Mouse (Mus musculus): ENCODE measurements around the gene Tmem182. TPM values are rescaled to one million over a fixed set of nuclear protein-coding genes. Genes with fewer than 3 reads are reported as not detected.

Tmem182 gene
- polyA plus RNA-seq, 1 experiment from 2014 or later: 0.15 TPM

DNA sequence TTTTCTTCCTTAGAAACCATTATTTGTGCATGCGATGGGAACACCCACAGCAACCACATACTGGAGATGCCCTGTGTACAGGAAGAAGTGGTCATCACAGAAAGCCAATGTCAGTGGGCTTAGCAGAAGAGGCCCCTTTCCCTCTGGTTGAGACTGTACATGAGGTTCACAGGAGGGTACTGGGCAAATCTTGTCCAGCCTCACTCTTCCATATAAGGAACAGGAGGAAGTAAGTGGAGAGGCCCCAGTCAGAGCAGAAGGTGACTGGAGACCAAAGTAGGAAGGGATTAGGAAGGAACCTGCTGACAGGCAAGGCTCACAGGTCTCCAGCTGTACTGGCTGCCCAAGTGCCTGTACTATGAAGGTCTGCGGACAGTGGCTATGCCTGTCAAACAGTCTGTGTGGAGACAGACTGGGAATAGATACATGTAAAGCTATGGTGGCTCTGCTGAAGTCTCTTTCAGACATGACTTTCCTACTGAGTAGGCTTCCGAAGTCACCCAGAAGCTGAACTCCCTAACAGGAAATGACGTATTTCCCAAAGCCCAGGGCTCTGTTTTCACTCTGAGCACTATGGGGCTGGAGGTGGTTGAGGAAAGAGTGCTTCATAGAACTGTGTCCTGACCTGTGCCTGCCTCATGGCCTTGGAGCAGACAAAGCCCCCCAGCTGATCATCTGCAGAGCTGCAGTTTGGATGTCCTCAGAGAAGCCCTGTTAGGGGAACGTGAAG is 35.8 kb downstream of the Tmem182 start:
- Histone ChIP-seq H3K4me2 (ENCODE audit: low read length) (no peak overlapping the region), H3K27me3 (ENCODE audit: control insufficient read depth, insufficient read depth, low read depth, low read length) (no peaks in the 10 kb centered on the region), H3K4me1 (ENCODE audit: control insufficient read depth, insufficient read depth, low read length) (no peaks in the 10 kb centered on the region), H3K9me3 (replicated peaks; ENCODE audit: control insufficient read depth, low read length, poor library complexity, severe bottlenecking) (no peaks in the 10 kb centered on the region), H3K9ac (ENCODE audit: low read depth, low read length) (no peak overlapping the region), H3K27ac (ENCODE audit: low read length) (no peak overlapping the region), H3K36me3 (ENCODE audit: control insufficient read depth, insufficient read depth, low read length) (no peaks in the 10 kb centered on the region), H3K4me3 (ENCODE audit: low read depth, low read length) (no peak overlapping the region)
- 86% methylated on average over 5 of the region's 5 CpGs for WGBS
- no peak for ATAC-seq

GRCm38 (mm10) chr1:40844616-40845015 is 39.2 kb downstream of the Tmem182 start:
- Histone ChIP-seq H3K4me3 (ENCODE audit: low read depth, low read length) (no peak overlapping the region), H3K4me1 (ENCODE audit: control insufficient read depth, insufficient read depth, low read length) (no peaks in the 10 kb centered on the region), H3K27ac (ENCODE audit: low read length) (no peak overlapping the region), H3K4me2 (ENCODE audit: low read length) (no peak overlapping the region), H3K9ac (ENCODE audit: low read depth, low read length) (no peak overlapping the region), H3K27me3 (ENCODE audit: control insufficient read depth, insufficient read depth, low read depth, low read length) (no peaks in the 10 kb centered on the region), H3K9me3 (replicated peaks; ENCODE audit: control insufficient read depth, low read length, poor library complexity, severe bottlenecking) (no peaks in the 10 kb centered on the region), H3K36me3 (ENCODE audit: control insufficient read depth, insufficient read depth, low read length) (no peaks in the 10 kb centered on the region)
- ATAC-seq: peak; percentile 45

DNA sequence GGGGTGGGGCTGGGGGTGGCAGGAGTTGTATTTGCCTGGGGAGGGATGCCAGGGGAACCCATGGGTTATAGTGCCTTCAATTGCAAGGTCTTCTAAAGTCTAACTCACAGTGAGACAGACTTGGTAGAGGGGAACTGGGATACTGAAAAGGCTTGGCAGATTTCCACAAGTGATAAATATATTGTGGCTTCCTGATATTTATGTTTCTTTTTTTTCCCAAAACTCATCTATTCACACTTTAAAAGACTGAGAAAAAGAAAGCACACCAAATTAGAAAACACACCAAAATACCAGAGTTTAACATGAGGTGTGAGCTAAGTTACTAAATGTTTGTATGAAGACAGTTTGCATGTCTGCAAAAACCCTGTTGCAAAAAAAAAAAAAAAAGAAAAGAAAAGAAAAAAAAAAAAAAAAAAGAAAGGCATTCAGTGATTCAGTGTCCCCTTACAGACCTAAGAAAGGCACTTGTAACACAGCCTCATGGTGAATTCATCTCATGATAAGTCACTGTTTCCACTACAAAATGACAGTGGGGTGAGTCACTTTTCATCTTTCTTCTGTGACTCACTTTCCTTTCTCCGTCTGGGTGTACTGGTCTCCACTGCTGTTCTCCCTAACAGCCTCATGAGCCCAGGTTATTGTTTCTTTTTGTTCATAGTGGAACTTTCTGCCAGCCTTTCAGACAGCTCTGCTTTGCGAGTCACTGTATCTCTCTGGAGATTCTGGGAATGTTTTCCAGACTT is 42.0 kb downstream of the Tmem182 start:
- Histone ChIP-seq H3K4me3 (ENCODE audit: low read depth, low read length) (no peak overlapping the region), H3K9me3 (replicated peaks; ENCODE audit: control insufficient read depth, low read length, poor library complexity, severe bottlenecking) (no peaks in the 10 kb centered on the region), H3K36me3 (ENCODE audit: control insufficient read depth, insufficient read depth, low read length) (no peaks in the 10 kb centered on the region), H3K27me3 (ENCODE audit: control insufficient read depth, insufficient read depth, low read depth, low read length) (no peaks in the 10 kb centered on the region), H3K4me2 (ENCODE audit: low read length) (no peak overlapping the region), H3K27ac (ENCODE audit: low read length) (no peak overlapping the region), H3K4me1 (ENCODE audit: control insufficient read depth, insufficient read depth, low read length) (no peaks in the 10 kb centered on the region), H3K9ac (ENCODE audit: low read depth, low read length) (no peak overlapping the region)
- no peak for ATAC-seq
- 62% methylated on average over 2 of the region's 2 CpGs for WGBS

GRCm38 (mm10) chr1:40851286-40851685 is 45.9 kb downstream of the Tmem182 start:
- H3K4me2 ChIP-seq (ENCODE audit: low read length): no peak overlapping the region
- H3K36me3 ChIP-seq (ENCODE audit: control insufficient read depth, insufficient read depth, low read length): no peaks in the 10 kb centered on the region
- no peak overlapping the region for H3K9ac ChIP-seq (ENCODE audit: low read depth, low read length)
- H3K4me3 ChIP-seq (ENCODE audit: low read depth, low read length): no peak overlapping the region
- no peaks in the 10 kb centered on the region for H3K9me3 ChIP-seq (replicated peaks; ENCODE audit: control insufficient read depth, low read length, poor library complexity, severe bottlenecking)
- no peaks in the 10 kb centered on the region for H3K27me3 ChIP-seq (ENCODE audit: control insufficient read depth, insufficient read depth, low read depth, low read length)
- H3K4me1 ChIP-seq (ENCODE audit: control insufficient read depth, insufficient read depth, low read length): no peaks in the 10 kb centered on the region
- no peak for ATAC-seq
- H3K27ac ChIP-seq (ENCODE audit: low read length): no peak overlapping the region

- H3K9me3 ChIP-seq (replicated peaks; ENCODE audit: control insufficient read depth, low read length, poor library complexity, severe bottlenecking): no peaks in the 10 kb centered on the region
- no peaks in the 10 kb centered on the region for H3K36me3 ChIP-seq (ENCODE audit: control insufficient read depth, insufficient read depth, low read length)
- H3K4me2 ChIP-seq (ENCODE audit: low read length): no peak overlapping the region
- ATAC-seq: no peak
- no peaks in the 10 kb centered on the region for H3K4me1 ChIP-seq (ENCODE audit: control insufficient read depth, insufficient read depth, low read length)
- no peak overlapping the region for H3K4me3 ChIP-seq (ENCODE audit: low read depth, low read length)
- 97% methylated on average over 1 of the region's 1 CpGs for WGBS
- no peak overlapping the region for H3K9ac ChIP-seq (ENCODE audit: low read depth, low read length)
- no peak overlapping the region for H3K27ac ChIP-seq (ENCODE audit: low read length)
- H3K27me3 ChIP-seq (ENCODE audit: control insufficient read depth, insufficient read depth, low read depth, low read length): no peaks in the 10 kb centered on the region
Measured at GRCm38 (mm10) chr1:40855268-40855667, 49.9 kb downstream of the Tmem182 start.

GRCm38 (mm10) chr1:40856846-40857636 is 51.6 kb downstream of the Tmem182 start:
- WGBS: 83% methylated on average over 4 of the region's 4 CpGs
- no peak overlapping the region for H3K4me3 ChIP-seq (ENCODE audit: low read depth, low read length)
- no peaks in the 10 kb centered on the region for H3K4me1 ChIP-seq (ENCODE audit: control insufficient read depth, insufficient read depth, low read length)
- H3K9ac ChIP-seq (ENCODE audit: low read depth, low read length): no peak overlapping the region
- H3K27me3 ChIP-seq (ENCODE audit: control insufficient read depth, insufficient read depth, low read depth, low read length): no peaks in the 10 kb centered on the region
- H3K27ac ChIP-seq (ENCODE audit: low read length): no peak overlapping the region
- ATAC-seq: no peak
- H3K9me3 ChIP-seq (replicated peaks; ENCODE audit: control insufficient read depth, low read length, poor library complexity, severe bottlenecking): no peaks in the 10 kb centered on the region
- H3K36me3 ChIP-seq (ENCODE audit: control insufficient read depth, insufficient read depth, low read length): no peaks in the 10 kb centered on the region
- no peak overlapping the region for H3K4me2 ChIP-seq (ENCODE audit: low read length)

DNA sequence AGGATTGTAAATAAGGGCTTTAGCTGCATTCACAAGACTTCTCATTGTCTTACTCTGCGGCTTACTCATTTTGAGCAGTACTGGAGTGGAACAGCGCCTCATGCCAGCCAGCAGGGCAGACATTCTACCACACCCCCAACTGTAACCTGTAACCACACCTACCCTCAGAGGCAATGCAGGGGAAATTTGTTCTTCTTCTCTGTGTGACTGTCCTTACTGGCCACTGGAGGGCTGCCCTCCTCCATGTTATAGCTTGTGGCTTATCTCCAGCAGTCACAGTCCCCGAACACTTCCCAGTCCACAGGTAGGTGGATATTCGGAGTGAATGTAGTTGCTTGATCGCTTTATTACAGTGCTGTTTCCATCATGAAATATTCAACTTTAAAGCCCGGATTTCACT is 59.6 kb downstream of the Tmem182 start:
- 65% methylated on average over 6 of the region's 6 CpGs for WGBS
- peak; percentile 71 for ATAC-seq

GRCm38 (mm10) chr1:40867106-40867505 is 61.7 kb downstream of the Tmem182 start:
- no peaks in the 10 kb centered on the region for H3K4me1 ChIP-seq (ENCODE audit: control insufficient read depth, insufficient read depth, low read length)
- no peak overlapping the region for H3K9ac ChIP-seq (ENCODE audit: low read depth, low read length)
- ATAC-seq: no peak
- WGBS: 88% methylated on average over 3 of the region's 3 CpGs
- no peaks in the 10 kb centered on the region for H3K9me3 ChIP-seq (replicated peaks; ENCODE audit: control insufficient read depth, low read length, poor library complexity, severe bottlenecking)
- H3K36me3 ChIP-seq (ENCODE audit: control insufficient read depth, insufficient read depth, low read length): no peaks in the 10 kb centered on the region
- H3K4me2 ChIP-seq (ENCODE audit: low read length): no peak overlapping the region
- no peak overlapping the region for H3K4me3 ChIP-seq (ENCODE audit: low read depth, low read length)
- H3K27me3 ChIP-seq (ENCODE audit: control insufficient read depth, insufficient read depth, low read depth, low read length): no peaks in the 10 kb centered on the region
- H3K27ac ChIP-seq (ENCODE audit: low read length): no peak overlapping the region

More for the DNA sequence above, 59.6 kb downstream of the Tmem182 start:
- H3K9me3 ChIP-seq (replicated peaks; ENCODE audit: control insufficient read depth, low read length, poor library complexity, severe bottlenecking): no peaks in the 10 kb centered on the region
- H3K4me2 ChIP-seq (ENCODE audit: low read length): no peak overlapping the region
- no peaks in the 10 kb centered on the region for H3K36me3 ChIP-seq (ENCODE audit: control insufficient read depth, insufficient read depth, low read length)
- no peaks in the 10 kb centered on the region for H3K4me1 ChIP-seq (ENCODE audit: control insufficient read depth, insufficient read depth, low read length)
- H3K4me3 ChIP-seq (ENCODE audit: low read depth, low read length): no peak overlapping the region
- no peaks in the 10 kb centered on the region for H3K27me3 ChIP-seq (ENCODE audit: control insufficient read depth, insufficient read depth, low read depth, low read length)
- 0 out of 2 replicates have a peak overlapping the region, but pooled peaks have one; percentile 17 for H3K27ac ChIP-seq (ENCODE audit: low read length)
- H3K9ac ChIP-seq (ENCODE audit: low read depth, low read length): no peak overlapping the region

DNA sequence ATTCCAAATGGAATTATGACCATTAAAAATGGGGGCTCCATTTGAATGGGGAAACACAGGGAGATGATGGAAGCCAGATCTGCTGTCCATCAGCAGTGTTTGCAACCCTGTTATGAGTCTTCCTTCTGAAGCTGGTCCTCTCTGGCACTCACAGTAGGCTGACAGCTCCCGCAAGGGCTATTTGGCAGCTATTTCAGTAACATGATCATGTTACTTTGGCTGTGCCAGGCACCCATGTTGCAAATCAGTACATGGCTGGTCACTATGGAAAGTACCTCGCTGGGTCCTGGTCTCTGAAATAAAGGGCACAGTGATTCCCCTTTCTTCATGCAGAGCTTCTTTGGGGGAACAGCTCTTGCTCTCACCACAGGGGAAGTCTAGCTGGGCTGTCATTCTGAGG is 62.2 kb downstream of the Tmem182 start:
- Histone ChIP-seq H3K27ac (ENCODE audit: low read length) (no peak overlapping the region), H3K4me3 (ENCODE audit: low read depth, low read length) (no peak overlapping the region), H3K4me1 (ENCODE audit: control insufficient read depth, insufficient read depth, low read length) (no peaks in the 10 kb centered on the region), H3K9ac (ENCODE audit: low read depth, low read length) (no peak overlapping the region), H3K36me3 (ENCODE audit: control insufficient read depth, insufficient read depth, low read length) (no peaks in the 10 kb centered on the region), H3K27me3 (ENCODE audit: control insufficient read depth, insufficient read depth, low read depth, low read length) (no peaks in the 10 kb centered on the region), H3K4me2 (ENCODE audit: low read length) (no peak overlapping the region), H3K9me3 (replicated peaks; ENCODE audit: control insufficient read depth, low read length, poor library complexity, severe bottlenecking) (no peaks in the 10 kb centered on the region)
- 88% methylated on average over 2 of the region's 2 CpGs for WGBS
- no peak for ATAC-seq
